Mouse (Mus musculus) heart, postnatal 0 days (tissue): ENCODE measurements around the gene Oas1f.
"Not testable (repeated sequence)": the region's sequence is repeated elsewhere in the genome, so short reads cannot be mapped to it uniquely, and the experiment has no call there.

Experiments used
- CTCF ChIP-seq: IDR thresholded peaks from 2 replicates; pipeline ENCODE4 v1.5.1; 2016; ENCODE audit warnings: antibody characterized with exemption, control low read depth, low read depth
- EP300 ChIP-seq: IDR thresholded peaks from 2 replicates; pipeline ENCODE4 v1.6.1; 2016; ENCODE audit warnings: antibody characterized with exemption, low read depth

GRCm38 (mm10) chr5:120878803-120879202 lies 31.6 kb downstream of the Oas1f start:
- TF ChIP-seq CTCF, EP300: not testable (repeated sequence)
